Mouse (Mus musculus) lung, adult 10 weeks (tissue): ENCODE results near the gene C1d. TPM values are rescaled to one million over a fixed set of nuclear protein-coding genes. Genes with fewer than 3 reads are reported as not detected.

ENCODE experiments used
- polyA plus RNA-seq: library from polyadenylated mRNA; stranded (reverse); fragments of 350-450 nt; fragmentation: Illumina TruSeq; extraction: RNeasy Lipid Tissue Mini Kit (QIAGEN cat#74804); gene quantifications from one replicate; pipeline ENCODE4 v1.2.3, GENCODE M21; 2014; ENCODE audit warnings: low read depth, low replicate concordance; ENCODE audit not compliant: insufficient read depth

Gene C1d
- polyA plus RNA-seq: 60.9 TPM

DNA sequence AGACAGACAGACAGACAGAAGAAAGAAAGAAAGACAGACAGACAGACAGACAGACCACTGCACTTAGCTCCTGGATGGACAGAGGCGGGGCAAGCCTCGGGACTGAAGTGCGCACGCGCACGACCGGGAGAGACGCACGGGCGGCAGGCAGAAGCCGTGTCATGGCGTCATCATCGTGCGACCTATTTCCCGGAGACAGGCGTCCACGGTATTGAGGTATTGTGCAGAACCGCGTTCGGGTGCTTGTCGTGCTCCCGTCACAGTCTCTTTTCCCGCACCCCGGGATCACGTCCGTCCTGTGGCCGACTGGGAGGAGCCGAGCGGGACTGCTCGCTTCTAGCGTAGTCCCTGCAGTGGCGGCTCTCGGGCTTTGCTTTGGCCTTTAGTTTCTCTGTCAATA lies at the start of gene C1d:
TSS of gene C1d (plus strand) at position 137 of the 400 bp plus-strand sequence.

DNA sequence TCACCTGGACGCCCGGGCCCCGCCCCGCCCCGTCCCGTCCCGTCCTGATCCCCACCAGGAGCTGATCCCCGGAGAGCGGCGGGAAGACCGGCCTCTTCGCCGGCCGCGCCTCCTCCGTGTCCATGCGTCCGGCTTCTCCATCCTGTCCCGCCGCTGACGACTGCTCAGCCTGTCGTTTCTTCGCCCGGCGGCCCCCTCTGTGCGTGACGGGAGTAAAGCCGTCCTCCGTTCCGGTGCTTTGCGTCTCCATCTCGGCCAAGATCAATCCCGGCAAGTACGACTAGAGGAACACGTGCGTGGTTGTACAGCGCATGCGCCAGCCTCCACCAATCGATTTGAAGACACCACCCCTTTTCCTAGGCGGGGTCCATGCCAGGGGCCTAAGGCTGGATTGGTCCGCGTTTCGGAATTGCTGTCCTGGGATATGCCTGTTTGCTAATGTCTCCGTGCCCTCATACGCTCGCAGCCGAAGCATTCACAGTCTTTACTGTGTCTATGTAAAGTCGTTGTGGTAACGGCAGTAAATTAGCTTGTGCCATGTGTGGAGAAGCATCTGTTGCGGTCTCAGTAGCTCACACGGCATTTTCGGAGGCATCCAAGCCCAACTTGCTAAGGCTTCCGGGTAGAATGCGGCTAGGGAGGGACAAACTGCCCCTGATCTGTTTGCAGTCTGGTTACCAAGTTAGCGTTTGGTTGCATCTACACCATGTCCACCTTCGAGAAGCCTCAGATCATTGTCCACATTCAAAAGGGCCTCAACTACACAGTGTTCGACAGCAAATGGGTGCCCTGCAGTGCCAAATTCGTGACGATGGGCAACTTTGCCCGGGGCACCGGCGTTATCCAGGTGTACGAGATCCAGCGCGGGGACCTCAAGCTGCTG lies 45.9 kb upstream of the C1d start, which contains the start of gene Pno1:
TSS of gene Pno1 (minus strand) at position 311 of the 883 bp plus-strand sequence.

Other genes with a start within 250 kb of the C1d start
- 7.5 TPM for gene Cnrip1, start 206.0 kb upstream of the C1d start, polyA plus RNA-seq
- 15.9 TPM for gene Plek, start 205.2 kb upstream of the C1d start, polyA plus RNA-seq
- 45.7 TPM for gene Ppp3r1, start 98.3 kb upstream of the C1d start, polyA plus RNA-seq
- gene Wdr92, start 75.5 kb upstream of the C1d start, polyA plus RNA-seq: 12.1 TPM
- gene Pno1, start 46.0 kb upstream of the C1d start, polyA plus RNA-seq: 22.7 TPM